Mouse (Mus musculus) CH12F3 (cell line): Measurements from ENCODE around the gene Itga9.

Source experiments
- in situ Hi-C: fragments of 300-500 bp; cut with MboI; formaldehyde crosslinking; loops from 2 replicates; pipeline ENCODE4 v1.14.3; 2020; ENCODE audit warnings: low sequenced_read_pairs

The Itga9 gene

GRCm38 (mm10) chr9:118684343-118684742 lies 77.9 kb downstream of the Itga9 start:
- in situ Hi-C loops: no loop called here

DNA sequence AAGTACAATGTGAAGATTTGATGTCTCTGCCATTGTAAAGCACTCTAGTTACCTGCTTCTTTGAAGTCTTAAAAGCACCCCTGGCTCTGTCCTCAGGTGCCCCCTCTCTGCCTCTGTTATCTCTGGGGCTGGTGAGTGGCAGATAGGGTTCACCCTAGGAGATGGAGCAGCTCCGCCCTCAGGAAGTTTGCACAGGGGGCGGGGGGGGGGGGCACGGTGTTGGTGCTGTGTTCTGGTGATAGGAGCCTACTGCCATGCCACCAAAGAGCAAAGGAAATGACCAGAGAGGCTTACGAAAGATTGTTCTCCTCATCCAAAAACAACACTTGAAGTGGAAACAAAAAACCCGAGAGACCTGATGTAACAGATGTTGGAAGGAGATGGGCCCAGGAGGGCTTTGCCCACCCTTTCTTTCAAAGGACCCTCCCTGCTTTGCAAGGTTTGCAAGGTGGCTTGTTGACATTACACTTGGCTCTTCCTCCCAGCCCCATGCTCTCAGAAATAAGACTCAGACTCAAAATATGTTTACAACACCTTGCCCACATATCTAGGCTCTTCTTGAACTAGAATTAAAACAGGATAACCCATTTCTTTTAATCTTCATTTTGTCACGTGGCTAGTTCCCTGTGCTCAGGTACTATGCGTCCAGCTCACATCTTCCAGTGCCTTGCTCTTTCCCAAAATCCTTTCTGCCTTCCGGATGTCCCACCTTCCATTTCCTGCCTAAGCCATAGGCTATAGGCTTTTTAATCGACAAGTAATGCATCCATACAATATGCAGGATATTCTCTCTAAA lies 79.9 kb downstream of the Itga9 start:
- in situ Hi-C loops: no loop called here

DNA sequence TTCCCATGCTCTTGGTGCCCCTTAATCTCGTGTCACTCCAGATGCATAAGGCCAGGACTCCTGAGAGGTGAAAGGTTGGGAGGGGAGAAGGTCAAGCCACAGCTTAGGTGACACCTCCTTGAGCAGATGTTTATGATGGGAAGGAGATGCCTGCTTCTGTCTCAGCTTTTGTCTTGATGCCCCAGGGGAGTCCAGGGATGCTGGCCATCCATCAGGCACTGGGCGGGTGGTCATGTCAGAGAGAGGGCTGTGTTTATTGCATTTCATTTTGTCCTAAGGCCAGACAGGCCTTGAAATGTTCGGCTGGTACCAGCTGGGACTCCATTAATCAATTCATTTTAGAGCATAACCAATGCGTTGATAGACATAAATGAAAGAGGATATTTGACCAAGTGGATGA lies 81.8 kb downstream of the Itga9 start:
- in situ Hi-C loops: no loop called here

DNA sequence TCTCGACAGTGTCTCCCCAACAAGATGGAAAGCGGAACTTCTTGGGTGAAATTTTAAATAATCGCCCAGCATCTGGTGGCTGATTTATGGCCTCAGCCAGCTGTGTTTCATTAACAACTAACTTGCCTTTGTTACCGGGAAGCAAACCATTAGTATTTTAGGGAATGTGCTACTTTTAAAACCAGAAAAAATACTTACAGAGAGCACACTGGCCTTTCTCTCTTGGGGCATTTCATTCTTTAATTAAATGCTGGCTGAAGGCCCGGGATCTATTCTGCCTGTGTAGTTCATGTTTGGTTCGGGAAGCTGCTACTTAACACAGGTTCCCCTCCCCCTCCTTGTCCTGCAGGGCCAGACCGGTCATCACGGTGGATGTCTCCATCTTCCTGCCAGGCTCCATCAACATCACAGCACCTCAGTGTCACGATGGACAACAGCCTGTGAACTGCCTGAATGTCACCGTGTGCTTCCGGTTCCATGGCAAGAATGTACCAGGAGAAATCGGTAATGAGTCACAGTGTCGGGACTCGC lies 82.5 kb downstream of the Itga9 start:
- in situ Hi-C loops: no loop called here

DNA sequence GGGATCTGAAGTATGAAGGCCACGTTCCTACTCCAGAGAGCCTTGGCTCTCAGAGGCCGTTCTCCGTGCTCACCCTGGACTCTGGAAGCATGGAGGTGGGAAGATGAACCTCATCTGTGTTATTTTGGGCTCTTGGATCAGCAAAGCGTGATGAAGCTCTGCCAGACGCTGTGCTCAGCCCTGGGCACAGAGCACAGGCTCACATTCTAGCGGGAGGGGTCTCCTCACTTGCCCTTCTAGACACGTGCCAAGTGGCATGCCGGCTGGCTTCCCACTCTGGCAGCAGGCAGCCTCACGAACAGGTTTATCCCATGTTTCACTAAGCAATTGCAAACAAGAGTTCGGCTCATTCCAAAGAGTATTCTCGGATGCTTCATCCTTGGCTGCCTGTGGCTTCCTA lies 86.8 kb downstream of the Itga9 start:
- in situ Hi-C loops: no loop called here

DNA sequence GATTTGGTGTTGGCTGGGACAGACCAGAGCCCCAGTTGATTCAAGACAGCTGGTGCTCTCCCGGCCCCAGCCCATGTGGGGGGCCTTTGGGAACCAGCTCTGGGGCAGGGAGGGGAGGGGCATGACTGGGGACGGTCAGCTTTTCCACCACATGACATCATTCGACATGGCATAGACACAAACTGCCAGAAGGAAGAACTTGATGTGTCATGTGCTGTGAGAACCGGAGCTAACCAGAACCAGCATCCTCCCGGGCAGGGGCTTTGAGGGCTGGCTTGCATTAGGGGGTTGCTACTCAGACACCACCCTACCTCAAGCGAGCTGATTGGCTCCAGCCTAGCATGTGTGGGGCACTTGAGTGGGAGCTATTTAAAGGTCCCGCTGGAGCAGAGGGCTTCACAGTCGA lies 87.9 kb downstream of the Itga9 start:
- in situ Hi-C loops: no loop called here

DNA sequence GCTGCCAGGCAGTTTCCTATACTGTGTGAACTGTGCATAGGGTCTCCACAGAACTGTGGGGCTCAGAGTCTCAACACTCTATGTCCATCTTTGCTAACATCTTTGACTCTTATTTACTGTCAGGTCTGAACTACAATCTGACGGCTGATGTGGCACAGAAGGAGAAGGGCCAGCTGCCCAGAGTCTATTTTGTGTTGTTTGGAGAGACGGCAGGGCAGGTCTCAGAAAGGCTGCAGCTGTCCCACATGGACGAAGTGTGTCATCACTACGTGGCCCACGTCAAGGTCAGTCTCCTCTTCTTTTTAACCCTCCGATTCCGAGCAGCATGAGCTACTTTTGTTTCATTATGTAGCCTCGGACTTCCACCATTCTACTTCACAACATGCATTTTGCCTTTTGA lies 91.7 kb downstream of the Itga9 start:
- in situ Hi-C loops: no loop called here

GRCm38 (mm10) chr9:118699716-118700115 lies 93.2 kb downstream of the Itga9 start:
- in situ Hi-C loops: no loop called here

GRCm38 (mm10) chr9:118700889-118701288 lies 94.4 kb downstream of the Itga9 start:
- in situ Hi-C loops: no loop called here

DNA sequence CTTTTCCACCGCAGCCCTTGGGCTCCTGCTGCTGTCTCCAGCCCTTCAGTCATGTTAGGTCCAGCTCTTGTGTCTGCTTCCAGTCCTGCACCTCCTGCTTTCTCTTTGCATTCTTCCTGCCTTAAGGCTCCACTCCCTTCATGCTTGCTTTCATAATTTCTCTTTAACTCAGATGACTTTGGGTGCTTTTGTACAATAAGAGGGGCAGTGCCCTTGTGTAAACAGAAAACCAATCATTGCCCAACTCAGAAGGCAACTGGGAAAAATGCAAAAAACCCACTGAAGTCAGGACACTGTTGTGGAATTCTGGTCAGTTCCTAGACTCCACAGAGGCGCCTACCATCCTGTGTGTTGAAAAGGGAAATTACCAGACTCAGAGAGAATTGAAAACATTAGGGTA lies 95.3 kb downstream of the Itga9 start:
- in situ Hi-C loops: no loop called here

GRCm38 (mm10) chr9:118703146-118703545 lies 96.7 kb downstream of the Itga9 start:
- in situ Hi-C loops: no loop called here

- in situ Hi-C loops: no loop called here
These were observed 99.0 kb downstream of the Itga9 start for GRCm38 (mm10) chr9:118705381-118706074.

DNA sequence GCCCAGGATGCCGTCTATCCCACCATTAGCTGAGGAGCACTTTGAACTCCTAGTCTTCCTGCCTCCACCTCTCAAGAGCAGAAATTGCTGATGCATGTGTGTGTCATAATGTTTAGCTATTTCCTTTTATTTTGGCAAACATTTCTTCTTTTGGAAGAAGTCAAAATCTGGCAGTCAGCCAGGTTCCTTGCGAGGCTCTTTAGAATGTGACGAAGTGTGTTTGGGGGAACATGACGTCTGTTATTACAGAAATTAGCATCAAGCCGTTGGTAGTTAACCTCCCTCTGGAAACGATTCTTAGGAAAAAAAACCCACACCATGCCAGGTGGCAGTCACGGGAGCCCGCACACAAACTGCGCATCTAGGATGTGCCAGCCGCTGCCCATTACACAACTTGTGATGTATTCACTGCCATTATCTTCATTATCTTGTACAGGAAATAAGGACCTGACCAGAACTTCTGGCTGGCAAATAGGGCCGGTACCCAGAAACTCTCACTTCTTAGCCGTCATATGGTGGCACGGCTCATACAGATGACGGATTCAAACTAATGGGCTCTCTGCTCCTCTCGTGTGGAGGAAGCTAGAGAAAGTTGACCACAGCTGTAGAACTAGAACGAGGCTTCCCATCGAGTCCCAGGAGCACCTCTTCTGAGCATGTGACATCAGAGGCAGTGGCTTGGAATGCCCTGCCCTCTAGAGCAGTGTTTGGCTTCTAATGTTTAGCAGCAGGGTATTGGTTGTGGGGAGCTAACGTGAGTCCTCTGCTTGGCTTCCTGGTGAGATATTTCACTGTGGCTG lies 99.9 kb downstream of the Itga9 start:
- in situ Hi-C loops: no loop called here

DNA sequence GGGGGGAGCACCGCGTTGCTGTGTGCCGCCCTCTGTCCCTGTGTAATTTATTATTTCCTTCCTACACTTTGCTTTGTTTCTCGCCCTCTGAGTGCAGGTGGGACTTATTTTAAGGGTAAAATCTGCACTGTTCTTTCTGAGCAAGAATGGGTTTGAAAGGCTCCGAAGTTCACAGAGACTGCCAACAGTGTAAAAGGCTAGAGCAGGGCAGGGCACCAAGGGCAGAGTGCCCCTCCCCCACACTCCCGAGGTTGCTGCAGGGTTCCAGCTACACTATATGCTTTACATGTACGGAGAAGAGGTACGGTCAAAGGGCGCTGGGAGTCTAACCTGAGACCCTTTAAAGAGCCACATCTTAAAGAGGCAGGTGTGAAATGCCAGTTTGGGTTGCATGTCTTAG lies 104.1 kb downstream of the Itga9 start:
- in situ Hi-C loops: no loop called here

- in situ Hi-C loops: no loop called here
These were observed 105.3 kb downstream of the Itga9 start for GRCm38 (mm10) chr9:118711749-118712148.

DNA sequence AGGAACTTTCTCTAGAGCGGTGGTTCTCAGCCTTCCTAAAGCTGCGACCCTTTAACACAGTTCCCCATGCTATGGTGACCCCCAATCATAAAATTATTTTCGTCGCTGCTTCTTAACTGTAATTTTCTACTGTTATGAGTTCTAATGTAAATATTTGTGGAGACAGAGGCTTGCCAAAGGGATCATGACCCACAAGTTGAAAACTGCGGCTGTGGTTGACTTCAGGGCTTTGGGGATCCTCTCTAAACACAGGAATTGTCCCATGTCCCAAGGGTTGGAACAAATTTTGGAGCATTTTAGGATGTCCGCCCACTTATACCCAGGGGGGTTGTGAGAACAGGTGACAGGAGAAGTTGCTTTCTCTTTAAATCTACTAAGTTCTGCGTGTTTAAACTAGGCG lies 107.0 kb downstream of the Itga9 start:
- in situ Hi-C loops: no loop called here

- in situ Hi-C loops: no loop called here
These were observed 108.0 kb downstream of the Itga9 start for GRCm38 (mm10) chr9:118714536-118714935.

DNA sequence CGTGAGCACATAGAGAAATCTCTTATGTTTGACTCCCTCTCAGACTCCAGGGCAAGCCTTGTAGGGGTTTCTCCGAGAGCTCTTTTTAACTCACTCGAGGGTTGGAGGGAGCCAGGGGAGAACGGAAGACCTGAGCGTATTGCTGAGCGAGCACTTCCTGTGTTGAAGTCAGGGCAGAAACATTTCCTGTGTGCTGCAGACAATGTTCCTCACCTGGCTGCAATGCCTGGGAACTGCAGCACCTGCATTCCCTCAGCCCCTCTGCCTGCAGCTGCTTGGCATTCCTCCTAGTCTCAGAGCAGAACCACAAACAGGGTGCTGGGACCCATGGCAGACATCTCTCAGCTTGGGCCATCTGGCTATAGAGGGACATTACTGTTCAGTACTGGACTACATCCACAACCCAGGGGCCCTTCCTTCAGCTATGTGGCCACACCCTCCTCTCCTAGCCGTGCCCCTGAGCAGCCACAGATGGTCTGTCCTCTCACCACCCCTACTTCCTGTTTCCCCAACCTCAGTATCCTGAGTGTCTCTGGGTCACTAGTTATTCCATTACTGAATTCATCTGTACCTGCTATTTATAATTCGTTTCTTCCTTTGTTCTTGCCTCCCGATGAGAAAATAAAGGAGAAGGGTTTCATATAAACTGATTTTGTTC lies 109.6 kb downstream of the Itga9 start:
- in situ Hi-C loops: no loop called here

DNA sequence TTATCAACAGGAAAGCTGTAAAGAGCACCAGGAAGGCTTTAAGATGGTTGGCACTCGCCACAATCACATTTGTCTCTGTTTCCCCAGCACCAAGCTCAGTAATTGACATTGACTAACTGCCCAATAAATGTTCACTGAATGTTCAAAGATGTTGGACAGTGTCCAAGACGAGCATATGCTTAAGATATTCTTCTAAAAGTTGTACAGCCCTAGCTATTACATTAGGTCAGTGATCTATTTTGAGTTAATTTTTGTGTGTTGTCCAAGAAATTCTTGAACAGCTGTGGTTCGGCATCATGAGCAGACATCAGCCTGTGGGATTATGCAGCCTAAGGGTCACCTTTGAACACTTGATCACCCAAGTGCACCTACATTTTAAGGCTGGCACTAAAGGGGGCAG lies 110.9 kb downstream of the Itga9 start:
- in situ Hi-C loops: no loop called here

DNA sequence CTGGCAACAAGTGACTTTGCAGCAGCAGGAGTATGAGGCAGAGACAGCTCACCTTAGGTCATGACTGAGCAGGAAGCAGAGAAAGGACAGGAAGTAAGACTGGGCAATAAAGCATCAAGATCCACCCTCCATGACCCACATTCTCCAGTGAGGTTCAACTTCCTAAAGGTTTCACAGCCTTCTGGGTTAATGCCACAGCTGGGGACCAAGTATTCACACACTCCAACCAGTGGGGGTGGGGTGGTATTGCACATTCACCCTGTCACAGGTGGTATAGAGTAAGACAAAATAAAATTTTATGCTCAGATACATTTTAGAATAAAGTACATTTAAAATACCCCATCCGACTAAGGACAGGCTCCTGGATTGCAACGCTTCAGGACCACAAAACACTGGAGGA lies 112.0 kb downstream of the Itga9 start:
- in situ Hi-C loops: no loop called here

- in situ Hi-C loops: no loop called here
These were observed 114.6 kb downstream of the Itga9 start for GRCm38 (mm10) chr9:118721056-118721455.
